Mouse (Mus musculus) left cerebral cortex, adult 2 months (tissue): ENCODE measurements around the gene Prkg1. TPM values are rescaled to one million over a fixed set of nuclear protein-coding genes. Genes with fewer than 3 reads are reported as not detected.
A peak's percentile ranks its signal among the peaks of the same experiment; 100 is the strongest.
"Not testable (repeated sequence)": the region's sequence is repeated elsewhere in the genome, so short reads cannot be mapped to it uniquely, and the experiment has no call there.

ENCODE experiments used
- DNase-seq, 2 experiments: peaks; one replicate each; pipeline ENCODE4 v3.0.0; 2021 to 2022; ENCODE audit warnings: low spot score in 2 of 2, mixed read lengths in 1 of 2; ENCODE audit errors: extremely low spot score in 1 of 2
- H3K27ac ChIP-seq: fragments of 200-600 bp; 2 replicates; pipeline ENCODE4 v1.8.1; 2022
- H3K4me3 ChIP-seq: fragments of 200-600 bp; 2 replicates; pipeline ENCODE4 v1.8.1; 2022
- CTCF ChIP-seq: fragments of 200-600 bp; IDR thresholded peaks from 2 replicates; pipeline ENCODE4 v1.8.1; 2022; ENCODE audit warnings: antibody characterized with exemption, mild to moderate bottlenecking, moderate library complexity
- intact Hi-C: fragments of 180-260 bp; cut with DNase I; formaldehyde crosslinking; loops from one replicate; pipeline ENCODE4 v1.15.1; 2025
- total RNA-seq, 2 experiments: library from RNA; stranded (reverse); gene quantifications; 2 replicates each; pipeline ENCODE4 v1.2.3; 2021

The Prkg1 gene
- total RNA-seq, 2 experiments from 2014 or later: 18.9 to 21.9 TPM

GRCm38 (mm10) chr19:31232410-31232809, 532.4 kb downstream of the Prkg1 start:
- Histone ChIP-seq H3K4me3 (no peak overlapping the region), H3K27ac (no peak overlapping the region)
- no peak for DNase-seq
- no peak for TF ChIP-seq CTCF
- intact Hi-C loops: loop anchor here (2.0 kb wide), 1 partner anchor 58 kb away; no protein-coding TSS in a partner anchor

- no peak for DNase-seq
- TF ChIP-seq CTCF: no peak
- Histone ChIP-seq H3K27ac (no peak overlapping the region), H3K4me3 (no peak overlapping the region)
- intact Hi-C loops: no loop called here
These were observed 536.4 kb downstream of the Prkg1 start for GRCm38 (mm10) chr19:31228385-31228784.

GRCm38 (mm10) chr19:31223457-31223856, 541.4 kb downstream of the Prkg1 start:
- intact Hi-C loops: no loop called here
- DNase-seq: no peak
- Histone ChIP-seq H3K4me3 (no peak overlapping the region), H3K27ac (no peak overlapping the region)
- TF ChIP-seq CTCF: no peak

GRCm38 (mm10) chr19:31219261-31219660, 545.6 kb downstream of the Prkg1 start:
- H3K27ac ChIP-seq, DNase-seq, intact Hi-C loops, H3K4me3 ChIP-seq: not testable (repeated sequence)

- TF ChIP-seq CTCF: no peak
- intact Hi-C loops: no loop called here
- H3K4me3 ChIP-seq: no peak overlapping the region
- no peak for DNase-seq
- H3K27ac ChIP-seq: no peak overlapping the region
These were observed 554.0 kb downstream of the Prkg1 start for GRCm38 (mm10) chr19:31210850-31211249.

- no peak for DNase-seq
- TF ChIP-seq CTCF: no peak
- Histone ChIP-seq H3K27ac (no peak overlapping the region), H3K4me3 (no peak overlapping the region)
- intact Hi-C loops: no loop called here
These were observed 554.4 kb downstream of the Prkg1 start for GRCm38 (mm10) chr19:31210449-31210848.

- Histone ChIP-seq H3K4me3 (no peak overlapping the region), H3K27ac (no peak overlapping the region)
- no peak for TF ChIP-seq CTCF
- no peak for DNase-seq
- intact Hi-C loops: loop anchor here (10.0 kb wide), 1 partner anchor 465 kb away; no protein-coding TSS in a partner anchor
These were observed 565.2 kb downstream of the Prkg1 start for GRCm38 (mm10) chr19:31199583-31199982.

GRCm38 (mm10) chr19:31198461-31198860, 566.4 kb downstream of the Prkg1 start:
- Histone ChIP-seq H3K27ac (no peak overlapping the region), H3K4me3 (no peak overlapping the region)
- DNase-seq: no peak
- intact Hi-C loops: loop anchor here (10.0 kb wide), 1 partner anchor 466 kb away; no protein-coding TSS in a partner anchor
- TF ChIP-seq CTCF: no peak

- peak overlapping the region; percentile 58 for H3K27ac ChIP-seq
- H3K4me3 ChIP-seq: no peak overlapping the region
- intact Hi-C loops: loop anchor here (10.0 kb wide), 1 partner anchor 468 kb away; no protein-coding TSS in a partner anchor
- DNase-seq: no peak
- no peak for TF ChIP-seq CTCF
These were observed 567.8 kb downstream of the Prkg1 start for GRCm38 (mm10) chr19:31197076-31197475.

GRCm38 (mm10) chr19:31188559-31189218, 576.1 kb downstream of the Prkg1 start:
- no peak overlapping the region for H3K4me3 ChIP-seq
- intact Hi-C loops: no loop called here
- H3K27ac ChIP-seq: no peak overlapping the region
- no peak for DNase-seq
- TF ChIP-seq CTCF: no peak

- intact Hi-C loops: no loop called here
- no peak for TF ChIP-seq CTCF
- DNase-seq: peak in 1 of 2 experiments; percentile 28
These were observed 584.1 kb downstream of the Prkg1 start for GRCm38 (mm10) chr19:31180757-31181156.

GRCm38 (mm10) chr19:31177279-31177922, 587.4 kb downstream of the Prkg1 start:
- intact Hi-C loops: no loop called here
- H3K27ac ChIP-seq: no peak overlapping the region
- no peak for TF ChIP-seq CTCF
- DNase-seq: no peak
- no peak overlapping the region for H3K4me3 ChIP-seq

More at GRCm38 (mm10) chr19:31180757-31181156, 584.1 kb downstream of the Prkg1 start:
- H3K4me3 ChIP-seq: no peak overlapping the region
- H3K27ac ChIP-seq: peak overlapping the region; percentile 64; the same call in 1 of the 2 replicates

- no peak for DNase-seq
- no peak for TF ChIP-seq CTCF
- intact Hi-C loops: no loop called here
- Histone ChIP-seq H3K27ac (no peak overlapping the region), H3K4me3 (no peak overlapping the region)
These were observed 593.8 kb downstream of the Prkg1 start for GRCm38 (mm10) chr19:31170985-31171384.
